ENCODE assay signal across 23 mouse cellular contexts in the genomic region with DNA sequence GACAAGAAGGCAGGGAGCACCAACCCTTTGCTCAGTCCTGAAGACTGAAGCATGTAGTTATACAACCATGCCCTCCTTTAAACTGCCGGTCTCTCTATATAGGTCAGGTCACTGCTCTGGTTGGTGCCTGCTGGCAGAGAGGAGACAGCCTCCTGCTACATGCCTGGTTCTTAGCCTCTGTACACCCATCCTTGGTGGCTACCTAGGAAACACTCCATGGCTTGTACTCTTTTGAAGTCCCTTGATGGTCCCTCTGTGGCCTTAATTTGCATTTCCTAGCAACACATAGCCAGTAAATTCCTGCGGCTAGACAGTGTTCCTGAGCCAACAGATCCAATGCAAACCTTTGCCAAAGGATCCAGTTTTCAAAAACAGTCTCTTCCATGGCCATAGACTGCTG.
DNase-seq lines count a peak whose midpoint lies in the region; ATAC-seq and TF ChIP-seq lines count a peak whose summit lies in the region.
"Had no signal": no experiment of that assay in that cellular context is flagged by ENCODE, and none has a peak within 500 bp of the region (broad histone marks: within the 10 kb centered on the region; RNA-seq: fewer than 3 reads in every experiment).

No protein-coding gene starts in this region.

- H3K4me3 ChIP-seq in hindbrain, embryonic 15.5 days: no peak overlapping the region
- no peak overlapping the region for H3K4me3 ChIP-seq in hindbrain, embryonic 13.5 days
- H3K4me3 ChIP-seq in kidney, postnatal 0 days (replicated peaks; ENCODE audit: low read depth, low read length): no peak overlapping the region
- H3K4me3 ChIP-seq in kidney, embryonic 16.5 days (ENCODE audit: low read length): no peak overlapping the region
- H3K4me3 ChIP-seq: embryonic facial prominence, embryonic 13.5 days; forebrain, embryonic 10.5 days; forebrain, embryonic 15.5 days; lung, embryonic 15.5 days; midbrain, embryonic 10.5 days; myocyte; stomach, embryonic 15.5 days had no signal

- 66% methylated on average over 2 of the region's 2 CpGs for WGBS in hindbrain, embryonic 15.5 days
- 67% methylated on average over 2 of the region's 2 CpGs for WGBS in hindbrain, embryonic 13.5 days
- 54% methylated on average over 2 of the region's 2 CpGs for WGBS in kidney, postnatal 0 days
- 54% methylated on average over 2 of the region's 2 CpGs for WGBS in kidney, embryonic 16.5 days

- no peak overlapping the region for H3K9ac ChIP-seq in hindbrain, embryonic 15.5 days
- H3K9ac ChIP-seq in hindbrain, embryonic 13.5 days: no peak overlapping the region
- no peak overlapping the region for H3K9ac ChIP-seq in kidney, postnatal 0 days (ENCODE audit: low read depth, low read length)
- no peak overlapping the region for H3K9ac ChIP-seq in kidney, embryonic 16.5 days (replicated peaks; ENCODE audit: low read length)
- H3K9ac ChIP-seq: embryonic facial prominence, embryonic 13.5 days; forebrain, embryonic 15.5 days; lung, embryonic 15.5 days; stomach, embryonic 15.5 days had no signal

- no peak for TF ChIP-seq CTCF in kidney, postnatal 0 days (IDR thresholded peaks at IDR 0.05; ENCODE audit: low read depth)

- no peaks in the 10 kb centered on the region for H3K9me3 ChIP-seq in hindbrain, embryonic 15.5 days
- no peaks in the 10 kb centered on the region for H3K9me3 ChIP-seq in hindbrain, embryonic 13.5 days
- no peaks in the 10 kb centered on the region for H3K9me3 ChIP-seq in kidney, postnatal 0 days (replicated peaks; ENCODE audit: low read length)
- H3K9me3 ChIP-seq in kidney, embryonic 16.5 days (ENCODE audit: low read length): peaks cover 5% of the 10 kb centered on the region; the same call in 1 of the 2 replicates
- H3K9me3 ChIP-seq: forebrain, embryonic 15.5 days; lung, embryonic 15.5 days; stomach, embryonic 15.5 days had no signal

- peak; percentile 57 for ATAC-seq in cerebellum, adult (ENCODE audit: insufficient number of reproducible peaks, low FRiP score, low TSS enrichment)
- peak; percentile 65; the same call in 1 of the 2 replicates for ATAC-seq in hindbrain, embryonic 15.5 days (ENCODE audit: low FRiP score, low read depth)
- ATAC-seq in hindbrain, embryonic 13.5 days (ENCODE audit: low FRiP score): no peak
- ATAC-seq in kidney, postnatal 0 days (replicated peaks; ENCODE audit: low FRiP score, low read depth): no peak
- ATAC-seq in kidney, embryonic 16.5 days (ENCODE audit: low FRiP score, low TSS enrichment): no peak
- ATAC-seq: forebrain, embryonic 15.5 days; intestine, embryonic 16.5 days; midbrain, embryonic 16.5 days had no signal

- H3K27me3 ChIP-seq in hindbrain, embryonic 15.5 days: no peaks in the 10 kb centered on the region
- no peaks in the 10 kb centered on the region for H3K27me3 ChIP-seq in hindbrain, embryonic 13.5 days
- H3K27me3 ChIP-seq in kidney, postnatal 0 days (ENCODE audit: insufficient read depth, low read length): no peaks in the 10 kb centered on the region
- H3K27me3 ChIP-seq in kidney, embryonic 16.5 days (ENCODE audit: insufficient read depth, low read length): no peaks in the 10 kb centered on the region
- H3K27me3 ChIP-seq: CH12.LX; embryonic facial prominence, embryonic 13.5 days; forebrain, embryonic 15.5 days; lung, embryonic 15.5 days; stomach, embryonic 15.5 days had no signal

- H3K4me1 ChIP-seq in hindbrain, embryonic 15.5 days (replicated peaks): peaks cover 4% of the 10 kb centered on the region; the same call in 1 of the 2 replicates
- H3K4me1 ChIP-seq in hindbrain, embryonic 13.5 days (replicated peaks): peaks cover 7% of the 10 kb centered on the region
- peaks cover 4% of the 10 kb centered on the region; the same call in 1 of the 2 replicates for H3K4me1 ChIP-seq in kidney, postnatal 0 days (replicated peaks; ENCODE audit: insufficient read depth, low read length)
- peaks cover 12% of the 10 kb centered on the region for H3K4me1 ChIP-seq in kidney, embryonic 16.5 days (ENCODE audit: insufficient read depth, low read length)
- H3K4me1 ChIP-seq: embryonic facial prominence, embryonic 13.5 days; forebrain, embryonic 10.5 days; lung, embryonic 15.5 days; stomach, embryonic 15.5 days had no signal

- no peak for DNase-seq in cerebellum, postnatal 10 days
- peak; percentile 37 for DNase-seq in kidney, postnatal 0 days (ENCODE audit: low spot score)
- peak; percentile 80 for DNase-seq in Muller cell, postnatal 12 days (ENCODE audit: inconsistent ontology term)
- no peak for DNase-seq in heart, adult 18-20 months
- DNase-seq: adrenal gland, postnatal 10 days; heart, postnatal 14 days; kidney, postnatal 10 days; layer of hippocampus, postnatal 36 days; right cerebral cortex, postnatal 25 days had no signal

- H3K4me2 ChIP-seq in hindbrain, embryonic 15.5 days: no peak overlapping the region
- H3K4me2 ChIP-seq in hindbrain, embryonic 13.5 days: no peak overlapping the region
- no peak overlapping the region for H3K4me2 ChIP-seq in kidney, postnatal 0 days (ENCODE audit: low read length)
- H3K4me2 ChIP-seq in kidney, embryonic 16.5 days (replicated peaks; ENCODE audit: low read depth, low read length): no peak overlapping the region
- H3K4me2 ChIP-seq: embryonic facial prominence, embryonic 13.5 days; forebrain, embryonic 15.5 days; lung, embryonic 15.5 days; stomach, embryonic 15.5 days had no signal

- no peaks in the 10 kb centered on the region for H3K36me3 ChIP-seq in hindbrain, embryonic 15.5 days
- 0 out of 2 replicates have a peak, but pooled peaks cover 4% of the 10 kb centered on the region for H3K36me3 ChIP-seq in hindbrain, embryonic 13.5 days
- H3K36me3 ChIP-seq in kidney, postnatal 0 days (ENCODE audit: insufficient read depth, low read length): no peaks in the 10 kb centered on the region
- no peaks in the 10 kb centered on the region; the same call in 1 of the 2 replicates for H3K36me3 ChIP-seq in kidney, embryonic 16.5 days (ENCODE audit: insufficient read depth, low read length)
- H3K36me3 ChIP-seq: forebrain, embryonic 10.5 days; forebrain, embryonic 15.5 days; lung, embryonic 15.5 days; midbrain, embryonic 10.5 days; stomach, embryonic 15.5 days had no signal

- no peak overlapping the region for H3K27ac ChIP-seq in hindbrain, embryonic 15.5 days (replicated peaks)
- H3K27ac ChIP-seq in hindbrain, embryonic 13.5 days: no peak overlapping the region
- peak overlapping the region; percentile 58 for H3K27ac ChIP-seq in kidney, postnatal 0 days
- H3K27ac ChIP-seq in kidney, embryonic 16.5 days (ENCODE audit: low read length): no peak overlapping the region
- H3K27ac ChIP-seq: embryonic facial prominence, embryonic 13.5 days; forebrain, embryonic 10.5 days; forebrain, embryonic 15.5 days; midbrain, embryonic 10.5 days; stomach, embryonic 15.5 days had no signal

Comparison
In these comparisons a context has a peak if more than half of its experiments do, and no peak if none do; other contexts are left out.
1. ATAC-seq: peak in cerebellum, adult (single experiment) and hindbrain, embryonic 15.5 days (single experiment); none in hindbrain, embryonic 13.5 days (single experiment), kidney, postnatal 0 days (single experiment) and kidney, embryonic 16.5 days (single experiment).
2. DNase-seq: peak in kidney, postnatal 0 days (single experiment) and Muller cell, postnatal 12 days (single experiment); none in cerebellum, postnatal 10 days (0 of 2) and heart, adult 18-20 months (0 of 2).